Mouse (Mus musculus): ENCODE measurements at regions not wholly inside any gene's neighbourhood (a gene's known extent, or its start where the extent isn't known, plus 50 kb on each side); places are given as distances from the start of the nearest gene placed in this dataset.

DNA sequence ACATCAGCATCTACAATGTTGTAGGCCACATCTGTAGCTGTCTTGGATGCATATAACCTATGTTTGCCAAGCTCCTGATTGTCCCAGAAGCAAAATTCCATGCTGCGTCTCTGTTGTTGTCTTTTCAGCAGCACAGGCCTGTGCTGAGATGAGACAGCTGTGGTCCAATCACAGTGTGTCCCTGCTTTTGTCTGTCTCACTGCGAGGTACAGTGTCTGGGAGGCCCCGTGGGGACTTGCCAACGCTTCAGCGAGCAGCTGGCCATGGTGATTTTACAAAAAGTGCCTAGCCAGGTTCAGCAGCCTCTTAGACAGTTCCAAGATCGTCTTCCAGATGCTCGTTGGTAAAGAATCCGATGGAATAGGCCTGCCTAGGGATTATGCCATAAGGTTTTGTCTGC, 114.6 kb upstream of the Mkln1 start:
- TF ChIP-seq GATA1 (IDR thresholded peaks at IDR 0.05; ENCODE audit: low read length): no peak

GRCm38 (mm10) chr6:31284390-31284789, 114.1 kb upstream of the Mkln1 start:
- no peak for TF ChIP-seq GATA1 (IDR thresholded peaks at IDR 0.05; ENCODE audit: low read length)

- no peak for TF ChIP-seq GATA1 (IDR thresholded peaks at IDR 0.05; ENCODE audit: low read length)
Measured at GRCm38 (mm10) chr6:31285064-31285463, 113.5 kb upstream of the Mkln1 start.

GRCm38 (mm10) chr6:31285981-31286737, 112.4 kb upstream of the Mkln1 start:
- no peak for TF ChIP-seq GATA1 (IDR thresholded peaks at IDR 0.05; ENCODE audit: low read length)

GRCm38 (mm10) chr6:31287176-31287575, 111.4 kb upstream of the Mkln1 start:
- no peak for TF ChIP-seq GATA1 (IDR thresholded peaks at IDR 0.05; ENCODE audit: low read length)

- no peak for TF ChIP-seq GATA1 (IDR thresholded peaks at IDR 0.05; ENCODE audit: low read length)
Measured at GRCm38 (mm10) chr6:31287686-31288085, 110.8 kb upstream of the Mkln1 start.

- TF ChIP-seq GATA1 (IDR thresholded peaks at IDR 0.05; ENCODE audit: low read length): no peak
Measured at GRCm38 (mm10) chr6:31288421-31289233, 109.9 kb upstream of the Mkln1 start.

DNA sequence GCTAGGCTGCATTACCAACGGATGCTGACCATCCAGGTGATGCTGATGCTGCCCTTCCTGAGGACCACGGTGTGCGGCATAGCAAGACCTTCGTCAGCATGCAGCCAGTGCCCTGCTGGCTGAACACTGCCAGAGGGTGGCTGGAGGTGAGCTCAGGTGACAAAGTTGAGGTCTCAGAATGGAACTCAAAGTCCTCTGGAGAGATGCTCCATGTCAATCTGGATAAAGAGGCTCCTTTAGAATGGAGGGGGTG, 109.4 kb upstream of the Mkln1 start:
- TF ChIP-seq GATA1 (IDR thresholded peaks at IDR 0.05; ENCODE audit: low read length): no peak

DNA sequence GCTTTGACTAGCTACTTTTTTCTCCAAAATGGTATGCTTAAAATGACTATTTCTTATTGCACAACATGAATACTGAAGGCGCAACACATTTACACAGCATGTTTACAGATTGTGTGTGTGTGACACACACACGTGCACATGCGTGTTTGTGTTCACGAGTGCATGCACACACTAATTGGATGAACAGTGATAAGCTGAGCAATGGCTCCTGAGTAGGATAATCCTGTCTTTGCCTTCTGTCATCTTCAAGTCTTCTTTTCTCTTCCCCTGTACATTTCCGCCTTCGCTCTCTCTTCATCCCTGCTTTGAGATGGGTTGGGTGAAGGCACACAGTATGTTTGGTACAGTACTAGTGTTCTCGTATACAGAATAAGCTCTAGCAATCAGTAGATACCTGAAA, 106.5 kb upstream of the Mkln1 start:
- no peak for TF ChIP-seq GATA1 (IDR thresholded peaks at IDR 0.05; ENCODE audit: low read length)

GRCm38 (mm10) chr6:31293008-31293407, 105.5 kb upstream of the Mkln1 start:
- no peak for TF ChIP-seq GATA1 (IDR thresholded peaks at IDR 0.05; ENCODE audit: low read length)

GRCm38 (mm10) chr6:31299395-31299794, 99.1 kb upstream of the Mkln1 start:
- TF ChIP-seq GATA1 (IDR thresholded peaks at IDR 0.05; ENCODE audit: low read length): no peak

GRCm38 (mm10) chr6:31305736-31306135, 92.8 kb upstream of the Mkln1 start:
- TF ChIP-seq GATA1 (IDR thresholded peaks at IDR 0.05; ENCODE audit: low read length): no peak

DNA sequence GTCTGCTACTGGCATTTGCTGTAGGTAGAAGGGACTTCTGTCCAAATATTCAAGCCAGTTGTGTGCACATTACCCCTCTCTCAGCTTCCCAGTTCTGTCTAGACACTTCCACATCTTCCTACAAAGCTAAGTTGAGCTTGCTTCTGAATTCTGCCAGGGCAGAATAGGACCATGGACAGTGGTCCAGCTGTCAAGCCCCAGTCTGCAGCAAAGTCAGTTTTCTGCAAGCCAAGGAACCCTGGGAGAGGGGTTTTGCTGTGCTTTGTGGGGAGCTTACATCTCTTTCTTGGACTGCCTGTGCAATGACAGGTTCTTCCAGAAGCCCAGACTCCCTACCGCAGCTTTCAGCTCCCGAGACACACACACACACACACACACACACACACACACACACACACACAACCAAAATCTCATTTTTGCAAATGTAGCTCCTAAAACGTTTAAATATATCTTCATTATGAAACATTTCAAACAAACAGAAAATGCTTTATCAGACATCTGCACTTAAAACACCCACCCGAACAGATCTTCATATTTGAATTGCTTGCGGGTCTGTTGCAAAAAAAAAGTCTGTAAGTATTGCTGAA, 91.4 kb upstream of the Mkln1 start:
- no peak for TF ChIP-seq GATA1 (IDR thresholded peaks at IDR 0.05; ENCODE audit: low read length)

GRCm38 (mm10) chr6:31307899-31308298, 90.6 kb upstream of the Mkln1 start:
- TF ChIP-seq GATA1 (IDR thresholded peaks at IDR 0.05; ENCODE audit: low read length): no peak

DNA sequence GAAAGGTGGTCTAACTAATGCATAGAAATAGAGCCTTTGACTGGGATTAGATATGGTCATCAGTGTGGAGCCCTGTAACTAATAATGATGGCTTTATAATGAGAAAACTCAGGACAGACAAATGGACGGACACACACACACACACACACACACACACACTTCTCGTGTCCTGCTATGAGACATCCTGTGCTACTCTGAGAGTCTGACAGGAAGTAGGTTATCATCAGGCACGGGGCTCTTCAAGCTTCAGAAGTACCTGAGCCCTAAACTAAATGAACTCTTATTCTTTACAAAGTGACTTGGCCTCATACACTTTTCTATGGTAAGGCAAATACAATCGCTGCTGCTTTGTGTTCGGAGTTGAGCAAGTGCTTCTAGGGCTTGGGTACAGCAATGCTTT, 87.9 kb upstream of the Mkln1 start:
- TF ChIP-seq GATA1 (IDR thresholded peaks at IDR 0.05; ENCODE audit: low read length): no peak

GRCm38 (mm10) chr6:31313869-31314470, 84.6 kb upstream of the Mkln1 start:
- TF ChIP-seq GATA1 (IDR thresholded peaks at IDR 0.05; ENCODE audit: low read length): no peak
